Mouse (Mus musculus): Measurements from ENCODE around the gene Pnkp. TPM values are rescaled to one million over a fixed set of nuclear protein-coding genes. Genes with fewer than 3 reads are reported as not detected.
A peak's percentile ranks its signal among the peaks of the same experiment; 100 is the strongest.

Pnkp gene
- polyA plus RNA-seq, 1 experiment from 2014 or later: 31.6 TPM

DNA sequence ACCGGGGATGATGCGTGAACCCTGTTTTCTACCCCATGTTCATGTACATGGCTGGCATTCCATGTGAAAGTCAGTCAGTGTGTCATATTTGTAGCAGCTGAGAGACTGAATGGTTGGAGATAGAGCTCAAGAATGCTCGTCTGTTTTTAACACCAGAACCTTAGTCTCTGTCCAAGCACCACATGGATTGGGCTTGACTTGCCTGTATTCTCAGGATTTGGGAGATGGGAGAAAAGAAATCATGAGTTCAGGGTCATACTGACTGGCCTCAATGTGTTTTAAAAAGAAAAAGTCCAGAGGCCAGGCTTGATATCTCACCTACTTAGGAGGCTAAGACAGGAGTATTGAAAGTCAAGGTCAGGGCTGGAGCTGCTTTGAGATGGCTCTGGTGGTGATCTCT is 39.5 kb upstream of the Pnkp start:
- ATAC-seq (ENCODE audit: low read depth): no peak
- H3K9me3 ChIP-seq: no peaks in the 10 kb centered on the region
- no peaks in the 10 kb centered on the region for H3K27me3 ChIP-seq
- peaks cover 56% of the 10 kb centered on the region for H3K4me1 ChIP-seq (replicated peaks)
- no peaks in the 10 kb centered on the region for H3K36me3 ChIP-seq
- 0 out of 2 replicates have a peak overlapping the region, but pooled peaks have one; percentile 94 for H3K27ac ChIP-seq (replicated peaks)
- H3K4me3 ChIP-seq: peak overlapping the region; percentile 84
- 37% methylated on average over 3 of the region's 3 CpGs for WGBS
- H3K4me2 ChIP-seq: peak overlapping the region; percentile 69
- H3K9ac ChIP-seq: peak overlapping the region; percentile 93

GRCm38 (mm10) chr7:44818164-44818563 is 38.8 kb upstream of the Pnkp start:
- Histone ChIP-seq H3K27me3 (no peaks in the 10 kb centered on the region), H3K4me2 (peak overlapping the region; percentile 69), H3K9me3 (no peaks in the 10 kb centered on the region), H3K27ac (replicated peaks) (no peak overlapping the region), H3K4me3 (peak overlapping the region; percentile 84), H3K9ac (0 out of 2 replicates have a peak overlapping the region, but pooled peaks have one; percentile 93), H3K4me1 (replicated peaks) (peaks cover 56% of the 10 kb centered on the region), H3K36me3 (no peaks in the 10 kb centered on the region)
- WGBS: 46% methylated on average over 2 of the region's 2 CpGs
- no peak for ATAC-seq (ENCODE audit: low read depth)

- H3K4me1 ChIP-seq (replicated peaks): peaks cover 56% of the 10 kb centered on the region
Measured at GRCm38 (mm10) chr7:44818751-44819235, 38.1 kb upstream of the Pnkp start.

GRCm38 (mm10) chr7:44819391-44819790 is 37.5 kb upstream of the Pnkp start:
- WGBS: 92% methylated on average over 2 of the region's 2 CpGs
- Histone ChIP-seq H3K9me3 (no peaks in the 10 kb centered on the region), H3K27ac (replicated peaks) (no peak overlapping the region), H3K27me3 (no peaks in the 10 kb centered on the region), H3K4me3 (peak overlapping the region; percentile 20; the same call in 1 of the 2 replicates), H3K36me3 (no peaks in the 10 kb centered on the region), H3K9ac (peak overlapping the region; percentile 58), H3K4me1 (replicated peaks) (peaks cover 58% of the 10 kb centered on the region), H3K4me2 (peak overlapping the region; percentile 69)
- ATAC-seq (ENCODE audit: low read depth): no peak

More at GRCm38 (mm10) chr7:44818751-44819235, 38.1 kb upstream of the Pnkp start:
- peak overlapping the region; percentile 46; the same call in 1 of the 2 replicates for H3K27ac ChIP-seq (replicated peaks)
- H3K4me2 ChIP-seq: peak overlapping the region; percentile 69
- H3K27me3 ChIP-seq: no peaks in the 10 kb centered on the region
- no peaks in the 10 kb centered on the region for H3K36me3 ChIP-seq
- ATAC-seq (ENCODE audit: low read depth): no peak
- 36% methylated on average over 6 of the region's 6 CpGs for WGBS
- no peaks in the 10 kb centered on the region for H3K9me3 ChIP-seq
- peak overlapping the region; percentile 58 for H3K9ac ChIP-seq
- H3K4me3 ChIP-seq: peak overlapping the region; percentile 20; the same call in 1 of the 2 replicates

DNA sequence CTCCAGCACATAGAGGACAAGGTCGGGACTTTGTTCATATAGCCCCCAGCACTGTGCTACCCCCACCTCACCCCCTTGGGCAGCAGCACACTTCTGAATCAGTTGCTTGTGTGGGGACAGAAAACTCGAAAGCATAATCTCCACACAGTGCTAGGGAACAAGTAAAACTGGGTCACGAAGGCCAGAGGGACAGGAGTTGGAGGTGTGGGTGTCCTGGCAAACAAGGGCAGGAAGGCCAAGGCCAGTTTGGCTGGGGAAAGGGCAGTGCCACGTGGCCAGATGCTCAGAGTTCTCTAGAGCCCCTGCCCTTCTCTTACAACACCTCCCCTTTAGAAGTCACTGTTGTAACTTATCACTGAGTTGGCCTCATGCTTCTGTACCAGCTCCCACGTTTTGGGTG is 37.1 kb upstream of the Pnkp start:
- H3K27me3 ChIP-seq: no peaks in the 10 kb centered on the region

GRCm38 (mm10) chr7:44820525-44820924 is 36.4 kb upstream of the Pnkp start:
- no peaks in the 10 kb centered on the region for H3K27me3 ChIP-seq
- H3K27ac ChIP-seq (replicated peaks): no peak overlapping the region
- H3K9me3 ChIP-seq: no peaks in the 10 kb centered on the region
- no peak overlapping the region for H3K4me2 ChIP-seq
- H3K4me1 ChIP-seq (replicated peaks): peaks cover 52% of the 10 kb centered on the region
- ATAC-seq (ENCODE audit: low read depth): no peak
- no peaks in the 10 kb centered on the region for H3K36me3 ChIP-seq
- no peak overlapping the region for H3K9ac ChIP-seq
- 84% methylated on average over 3 of the region's 3 CpGs for WGBS
- H3K4me3 ChIP-seq: no peak overlapping the region

More for the DNA sequence above, 37.1 kb upstream of the Pnkp start:
- Histone ChIP-seq H3K36me3 (no peaks in the 10 kb centered on the region), H3K9me3 (no peaks in the 10 kb centered on the region), H3K9ac (peak overlapping the region; percentile 58; the same call in 1 of the 2 replicates), H3K4me3 (no peak overlapping the region), H3K4me1 (replicated peaks) (peaks cover 59% of the 10 kb centered on the region), H3K4me2 (peak overlapping the region; percentile 69; the same call in 1 of the 2 replicates), H3K27ac (replicated peaks) (no peak overlapping the region)
- WGBS: 75% methylated on average over 5 of the region's 5 CpGs
- ATAC-seq (ENCODE audit: low read depth): no peak

DNA sequence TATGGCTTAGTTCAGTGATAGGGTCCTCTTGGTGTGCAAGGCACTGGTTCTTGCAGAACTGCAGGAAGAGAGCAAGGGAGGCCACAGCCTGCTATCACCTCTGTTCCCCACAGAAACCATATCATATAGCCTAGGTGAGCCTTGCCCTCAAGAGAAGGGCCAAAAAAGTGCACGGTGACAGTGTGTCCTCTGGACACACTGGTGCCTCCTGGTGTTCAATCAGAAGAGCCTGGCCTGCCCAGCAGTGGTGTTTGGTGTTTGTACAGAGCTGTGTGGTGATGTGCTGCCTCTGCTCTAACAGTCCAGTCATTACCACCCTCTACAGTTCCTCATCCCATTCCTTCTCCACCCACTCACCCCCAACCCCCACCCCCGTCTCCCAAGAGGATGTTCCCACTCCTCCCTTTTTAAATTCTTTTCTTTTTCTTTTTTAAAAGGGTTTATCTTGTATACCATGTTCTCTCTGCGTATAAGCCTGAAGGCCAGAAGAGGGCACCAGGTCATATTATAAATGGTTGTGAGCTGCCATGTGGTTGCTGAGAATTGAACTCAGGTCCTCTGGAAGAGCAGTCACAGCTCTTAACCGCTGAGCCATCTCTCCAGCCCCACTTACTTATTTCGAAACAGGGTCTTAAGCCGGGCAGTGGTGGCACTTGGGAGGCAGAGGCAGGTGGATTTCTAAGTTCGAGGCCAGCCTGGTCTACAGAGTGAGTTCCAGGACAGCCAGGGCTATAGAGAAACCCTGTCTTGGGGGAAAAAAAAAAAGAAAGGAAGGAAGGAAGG is 35.1 kb upstream of the Pnkp start:
- Histone ChIP-seq H3K4me3 (no peak overlapping the region), H3K9ac (no peak overlapping the region), H3K9me3 (no peaks in the 10 kb centered on the region), H3K27ac (replicated peaks) (no peak overlapping the region), H3K27me3 (no peaks in the 10 kb centered on the region), H3K4me1 (replicated peaks) (peaks cover 50% of the 10 kb centered on the region), H3K4me2 (no peak overlapping the region), H3K36me3 (no peaks in the 10 kb centered on the region)
- ATAC-seq (ENCODE audit: low read depth): no peak
- WGBS: 85% methylated on average over 7 of the region's 7 CpGs

DNA sequence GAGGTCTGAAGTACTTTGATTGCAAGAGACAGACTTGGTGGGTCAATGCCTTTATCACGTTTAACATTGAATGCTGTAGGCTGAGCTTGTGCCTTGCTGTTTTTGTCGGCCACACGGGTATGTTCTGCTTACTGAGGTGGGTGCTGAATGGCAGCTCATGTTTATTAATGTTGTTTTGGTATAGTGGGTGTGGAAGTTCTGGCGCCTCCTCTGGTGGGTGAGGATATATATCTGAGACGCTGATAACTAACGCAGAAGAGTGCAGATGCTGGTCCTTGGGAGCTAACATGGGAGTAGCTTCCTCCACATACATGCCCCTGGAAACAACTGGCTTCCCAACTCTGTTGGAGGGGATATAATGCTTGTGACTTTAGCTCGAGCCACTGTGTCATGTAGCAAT is 33.5 kb upstream of the Pnkp start:
- H3K27ac ChIP-seq (replicated peaks): no peak overlapping the region

DNA sequence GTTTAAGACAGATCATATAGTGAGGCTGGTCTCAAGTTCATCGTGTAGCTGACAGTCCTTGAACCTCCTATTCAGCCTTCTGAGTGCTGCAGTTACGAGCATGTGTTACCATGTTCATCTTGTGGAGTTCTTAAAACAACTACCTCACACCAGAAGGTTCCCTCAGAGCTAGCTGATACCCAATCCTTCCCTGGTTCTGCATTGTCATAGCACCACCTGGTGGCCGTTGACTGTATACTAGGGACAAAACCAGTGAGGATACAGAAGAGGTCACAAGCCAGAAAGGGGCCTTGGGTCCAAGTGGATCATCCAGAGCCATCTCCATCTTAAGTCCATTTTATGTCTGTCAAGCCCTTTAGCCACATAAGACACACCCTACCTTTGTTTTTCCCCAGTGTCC is 32.1 kb upstream of the Pnkp start:
- no peak overlapping the region for H3K4me3 ChIP-seq
- peaks cover 19% of the 10 kb centered on the region for H3K4me1 ChIP-seq (replicated peaks)
- 27% methylated on average over 3 of the region's 3 CpGs for WGBS
- H3K9me3 ChIP-seq: no peaks in the 10 kb centered on the region
- H3K9ac ChIP-seq: peak overlapping the region; percentile 27; the same call in 1 of the 2 replicates
- peak; percentile 70 for ATAC-seq (ENCODE audit: low read depth)
- H3K4me2 ChIP-seq: no peak overlapping the region
- H3K27ac ChIP-seq (replicated peaks): no peak overlapping the region
- no peaks in the 10 kb centered on the region for H3K27me3 ChIP-seq
- peaks cover 21% of the 10 kb centered on the region for H3K36me3 ChIP-seq

More for the DNA sequence above, 33.5 kb upstream of the Pnkp start:
- peaks cover 7% of the 10 kb centered on the region; the same call in 1 of the 2 replicates for H3K36me3 ChIP-seq
- no peak overlapping the region for H3K4me2 ChIP-seq
- H3K9ac ChIP-seq: no peak overlapping the region
- 41% methylated on average over 7 of the region's 7 CpGs for WGBS
- no peaks in the 10 kb centered on the region for H3K9me3 ChIP-seq
- no peaks in the 10 kb centered on the region for H3K27me3 ChIP-seq
- no peak overlapping the region for H3K4me3 ChIP-seq
- peaks cover 34% of the 10 kb centered on the region for H3K4me1 ChIP-seq (replicated peaks)
- ATAC-seq (ENCODE audit: low read depth): no peak

DNA sequence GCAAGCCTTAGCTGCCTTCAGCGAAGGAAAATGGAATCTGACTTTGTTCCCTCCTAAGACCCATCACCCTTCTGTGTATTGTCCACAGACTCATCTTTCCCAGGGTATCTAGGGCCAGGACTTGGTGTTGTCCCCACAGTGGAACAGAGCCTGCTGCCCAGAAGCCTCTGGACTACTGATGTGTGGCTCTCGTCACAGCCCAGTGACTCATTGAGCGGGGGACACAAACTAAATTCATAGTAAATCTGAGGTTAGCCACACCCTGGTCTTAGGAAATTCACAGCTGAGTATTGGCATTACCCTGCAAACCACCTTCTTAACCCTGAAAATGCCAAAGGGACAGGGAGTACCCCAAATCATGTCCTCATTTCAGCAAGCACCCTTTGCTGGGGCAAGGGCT is 30.2 kb upstream of the Pnkp start:
- H3K9me3 ChIP-seq: no peaks in the 10 kb centered on the region

GRCm38 (mm10) chr7:44828706-44829105 is 28.2 kb upstream of the Pnkp start:
- no peaks in the 10 kb centered on the region for H3K27me3 ChIP-seq
- peaks cover 46% of the 10 kb centered on the region for H3K36me3 ChIP-seq
- 93% methylated on average over 5 of the region's 5 CpGs for WGBS
- H3K4me1 ChIP-seq (replicated peaks): peaks cover 6% of the 10 kb centered on the region; the same call in 1 of the 2 replicates
- no peak overlapping the region for H3K27ac ChIP-seq (replicated peaks)
- no peak for ATAC-seq (ENCODE audit: low read depth)
- H3K9ac ChIP-seq: no peak overlapping the region
- no peaks in the 10 kb centered on the region for H3K9me3 ChIP-seq
- no peak overlapping the region for H3K4me2 ChIP-seq
- no peak overlapping the region for H3K4me3 ChIP-seq

More for the DNA sequence above, 30.2 kb upstream of the Pnkp start:
- WGBS: 94% methylated on average over 3 of the region's 3 CpGs
- Histone ChIP-seq H3K27ac (replicated peaks) (no peak overlapping the region), H3K4me1 (replicated peaks) (peaks cover 6% of the 10 kb centered on the region; the same call in 1 of the 2 replicates), H3K27me3 (no peaks in the 10 kb centered on the region), H3K4me3 (no peak overlapping the region), H3K4me2 (no peak overlapping the region), H3K36me3 (peaks cover 40% of the 10 kb centered on the region), H3K9ac (no peak overlapping the region)
- no peak for ATAC-seq (ENCODE audit: low read depth)

GRCm38 (mm10) chr7:44832763-44833162 is 24.2 kb upstream of the Pnkp start:
- Histone ChIP-seq H3K4me2 (no peak overlapping the region), H3K27ac (replicated peaks) (no peak overlapping the region), H3K4me1 (replicated peaks) (0 out of 2 replicates have a peak, but pooled peaks cover 3% of the 10 kb centered on the region), H3K36me3 (peaks cover 44% of the 10 kb centered on the region), H3K4me3 (no peak overlapping the region), H3K27me3 (no peaks in the 10 kb centered on the region), H3K9me3 (no peaks in the 10 kb centered on the region), H3K9ac (no peak overlapping the region)
- no peak for ATAC-seq (ENCODE audit: low read depth)
- 81% methylated on average over 4 of the region's 4 CpGs for WGBS

Measured in neural tube, embryonic 13.5 days (tissue).